Mouse (Mus musculus) ES-Bruce4 (cell line): ENCODE results near the gene Cadps.

Experiments
- CTCF ChIP-seq: IDR thresholded peaks from one replicate; pipeline ENCODE4 v1.8.1; 2011; ENCODE audit warnings: low read depth, low read length
- EP300 ChIP-seq: IDR thresholded peaks from 2 replicates; pipeline ENCODE4 v1.6.1; 2011; ENCODE audit warnings: low read depth, low read length; ENCODE audit not compliant: insufficient read depth
- POLR2A ChIP-seq: IDR thresholded peaks from one replicate; pipeline ENCODE4 v1.8.1; 2011; ENCODE audit warnings: low read length; ENCODE audit not compliant: insufficient read depth

- TF ChIP-seq POLR2A (no peak), CTCF (no peak), EP300 (no peak)
Observed at GRCm38 (mm10) chr14:12843860-12844259, 21.0 kb upstream of the Cadps start.
